Comparison of ENCODE assay signal across 8 mouse cellular contexts in the genomic region with DNA sequence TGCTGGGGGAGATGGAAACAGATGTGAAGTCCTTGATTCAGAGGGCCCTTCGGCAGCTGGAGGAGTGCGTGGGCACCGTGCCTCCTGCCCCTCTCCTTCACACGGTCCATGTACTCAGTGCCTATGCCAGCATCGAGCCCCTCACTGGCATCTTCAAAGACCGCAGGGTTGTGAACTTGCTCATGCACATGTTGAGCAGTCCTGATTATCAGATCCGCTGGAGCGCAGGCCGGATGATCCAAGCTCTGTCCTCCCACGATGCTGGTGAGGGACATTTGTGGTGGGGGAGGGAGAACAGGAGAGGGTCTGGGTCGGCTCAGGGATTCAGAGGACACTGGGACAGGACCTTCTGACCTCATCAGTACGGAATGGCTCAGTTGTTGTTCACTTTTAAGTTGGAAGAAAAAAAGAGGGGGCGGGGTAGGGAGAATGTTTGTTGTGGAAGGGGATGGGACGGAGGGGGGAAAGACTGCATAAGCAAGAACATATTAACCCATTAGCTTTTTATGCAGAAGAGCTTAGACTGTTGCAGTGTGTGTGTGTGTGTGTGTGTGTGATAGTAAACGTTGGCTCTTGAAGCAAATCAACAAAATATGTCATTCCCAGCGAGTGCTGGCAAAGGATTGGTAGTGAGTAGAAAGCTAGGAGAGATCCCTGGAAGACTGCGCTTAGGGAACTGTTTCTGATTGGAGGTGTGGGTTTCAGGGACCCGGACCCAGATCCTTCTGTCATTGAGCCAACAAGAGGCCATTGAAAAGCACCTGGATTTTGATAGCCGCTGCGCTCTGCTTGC. TPM values are rescaled to one million over a fixed set of nuclear protein-coding genes. Genes with fewer than 3 reads are reported as not detected.
DNase-seq lines count a peak whose midpoint lies in the region; ATAC-seq and TF ChIP-seq lines count a peak whose summit lies in the region.

No protein-coding gene starts in this region.

- ATAC-seq in megakaryocyte, adult 5-6 weeks (ENCODE audit: poor library complexity, severe bottlenecking), result no peak
- no peak for ATAC-seq in liver, embryonic 12.5 days
- no peak for ATAC-seq in stomach, postnatal 0 days (ENCODE audit: low FRiP score, low TSS enrichment)

- peak overlapping the region; percentile 98 for H3K4me2 ChIP-seq in liver, embryonic 12.5 days
- H3K4me2 ChIP-seq in stomach, postnatal 0 days (replicated peaks; ENCODE audit: low read depth), result peak overlapping the region; percentile 85

- H3K9ac ChIP-seq in liver, embryonic 12.5 days, result peak overlapping the region; percentile 87
- peak overlapping the region; percentile 86 for H3K9ac ChIP-seq in stomach, postnatal 0 days (ENCODE audit: low read length)

- H3K9me3 ChIP-seq in megakaryocyte, embryonic 14.5 days, result no peaks in the 10 kb centered on the region
- H3K9me3 ChIP-seq in liver, embryonic 12.5 days (replicated peaks), result no peaks in the 10 kb centered on the region
- H3K9me3 ChIP-seq in stomach, postnatal 0 days (ENCODE audit: control insufficient read depth, low read length), result no peaks in the 10 kb centered on the region

- H3K4me1 ChIP-seq in megakaryocyte, embryonic 14.5 days, result peaks cover 51% of the 10 kb centered on the region
- H3K4me1 ChIP-seq in liver, embryonic 12.5 days, result peaks cover 42% of the 10 kb centered on the region
- peaks cover 3% of the 10 kb centered on the region for H3K4me1 ChIP-seq in stomach, postnatal 0 days (replicated peaks; ENCODE audit: control insufficient read depth, insufficient read depth)

- H3K27me3 ChIP-seq in megakaryocyte, embryonic 14.5 days (replicated peaks), result no peaks in the 10 kb centered on the region
- H3K27me3 ChIP-seq in liver, embryonic 12.5 days (replicated peaks), result no peaks in the 10 kb centered on the region
- H3K27me3 ChIP-seq in stomach, postnatal 0 days (ENCODE audit: control insufficient read depth, insufficient read depth, low read length), result no peaks in the 10 kb centered on the region

- TF ChIP-seq CTCF in stomach, postnatal 0 days (IDR thresholded peaks at IDR 0.05; ENCODE audit: low read depth), result no peak

- WGBS in liver, embryonic 12.5 days (ENCODE audit: insufficient replicate concordance), result 77% methylated on average over 20 of the region's 20 CpGs
- WGBS in stomach, postnatal 0 days, result 61% methylated on average over 20 of the region's 20 CpGs

- H3K27ac ChIP-seq in liver, embryonic 12.5 days, result 0 out of 2 replicates have a peak overlapping the region, but pooled peaks have one; percentile 22
- H3K27ac ChIP-seq in stomach, postnatal 0 days (replicated peaks), result no peak overlapping the region

- peak overlapping the region; percentile 97 for H3K4me3 ChIP-seq in megakaryocyte, embryonic 14.5 days (replicated peaks)
- peak overlapping the region; percentile 77 for H3K4me3 ChIP-seq in liver, embryonic 12.5 days
- H3K4me3 ChIP-seq in stomach, postnatal 0 days (ENCODE audit: low read depth, low read length), result peak overlapping the region; percentile 75

- H3K36me3 ChIP-seq in megakaryocyte, embryonic 14.5 days (replicated peaks; ENCODE audit: low read length), result peaks cover 76% of the 10 kb centered on the region
- peaks cover 65% of the 10 kb centered on the region for H3K36me3 ChIP-seq in liver, embryonic 12.5 days
- H3K36me3 ChIP-seq in stomach, postnatal 0 days (ENCODE audit: control insufficient read depth, insufficient read depth, low read length), result peaks cover 20% of the 10 kb centered on the region

- no peak for TF ChIP-seq EP300 in stomach, postnatal 0 days (optimal IDR thresholded peaks at IDR 0.05)

- DNase-seq in cerebellum, adult 9-11 months, result peak; percentile 32
- DNase-seq in cerebellum, adult 18-20 months, result no peak
- no peak for DNase-seq in stomach, postnatal 0 days (ENCODE audit: low spot score)
- DNase-seq in left cerebral cortex, adult 11 months (ENCODE audit: low spot score), result no peak
- no peak for DNase-seq in thymus, adult 18-20 months

RNA-seq across cellular contexts. Expression of a gene that starts 1.8 kb away (rescaled TPM):
- polyA plus RNA-seq in megakaryocyte, embryonic 14.5 days (2012; ENCODE audit: insufficient read depth, low replicate concordance), result 90.0 and 167 TPM in 2 replicates
- 1.7 and 1.9 TPM in 2 replicates for total RNA-seq in megakaryocyte, adult 5-6 weeks (2015)
- 1.9 and 2.4 TPM in 2 replicates for total RNA-seq in megakaryocyte, adult 5-6 weeks (2017)
- 16.9 and 18.3 TPM in 2 replicates for polyA plus RNA-seq in liver, embryonic 12.5 days (2016; fragmentation: Nextera tagmentation; extraction: Ambion mirVana)
- 12.9 and 14.0 TPM in 2 replicates for polyA plus RNA-seq in stomach, postnatal 0 days (2015; fragmentation: Nextera tagmentation; extraction: Ambion mirVana)

RNA-seq across cellular contexts. Expression of a gene that starts 5.9 kb away (rescaled TPM):
- 289 and 528 TPM in 2 replicates for polyA plus RNA-seq in megakaryocyte, embryonic 14.5 days (2012; ENCODE audit: insufficient read depth, low replicate concordance)
- total RNA-seq in megakaryocyte, adult 5-6 weeks (2015), result 46.2 and 67.5 TPM in 2 replicates
- 42.7 and 53.9 TPM in 2 replicates for total RNA-seq in megakaryocyte, adult 5-6 weeks (2017)
- 95.0 and 106 TPM in 2 replicates for polyA plus RNA-seq in liver, embryonic 12.5 days (2016; fragmentation: Nextera tagmentation; extraction: Ambion mirVana)
- 96.4 and 98.8 TPM in 2 replicates for polyA plus RNA-seq in stomach, postnatal 0 days (2015; fragmentation: Nextera tagmentation; extraction: Ambion mirVana)

RNA-seq across cellular contexts. Expression of a gene that starts 6.1 kb away (rescaled TPM):
- polyA plus RNA-seq in megakaryocyte, embryonic 14.5 days (2012; ENCODE audit: insufficient read depth, low replicate concordance), result 33.6 and 42.0 TPM in 2 replicates
- total RNA-seq in megakaryocyte, adult 5-6 weeks (2015), result 3.5 and 4.9 TPM in 2 replicates
- 13.1 and 15.0 TPM in 2 replicates for total RNA-seq in megakaryocyte, adult 5-6 weeks (2017)
- polyA plus RNA-seq in liver, embryonic 12.5 days (2016; fragmentation: Nextera tagmentation; extraction: Ambion mirVana), result 6.3 and 6.6 TPM in 2 replicates
- polyA plus RNA-seq in stomach, postnatal 0 days (2015; fragmentation: Nextera tagmentation; extraction: Ambion mirVana), result 34.5 and 34.8 TPM in 2 replicates

RNA-seq across cellular contexts. Expression of a gene that starts 22.2 kb away (rescaled TPM):
- polyA plus RNA-seq in megakaryocyte, embryonic 14.5 days (2012; ENCODE audit: insufficient read depth, low replicate concordance), result 9.4 and 30.6 TPM in 2 replicates
- total RNA-seq in megakaryocyte, adult 5-6 weeks (2015), result 9.6 and 10.6 TPM in 2 replicates
- 62.2 and 75.0 TPM in 2 replicates for total RNA-seq in megakaryocyte, adult 5-6 weeks (2017)
- 37.0 and 37.3 TPM in 2 replicates for polyA plus RNA-seq in liver, embryonic 12.5 days (2016; fragmentation: Nextera tagmentation; extraction: Ambion mirVana)
- polyA plus RNA-seq in stomach, postnatal 0 days (2015; fragmentation: Nextera tagmentation; extraction: Ambion mirVana), result 37.2 and 38.1 TPM in 2 replicates

RNA-seq across cellular contexts. Expression of a gene that starts 22.6 kb away (rescaled TPM):
- polyA plus RNA-seq in megakaryocyte, embryonic 14.5 days (2012; ENCODE audit: insufficient read depth, low replicate concordance), result 6.7 and 13.6 TPM in 2 replicates
- not detected in 2 replicates for total RNA-seq in megakaryocyte, adult 5-6 weeks (2015)
- total RNA-seq in megakaryocyte, adult 5-6 weeks (2017), result 0.07 and 0.16 TPM in 2 replicates
- polyA plus RNA-seq in liver, embryonic 12.5 days (2016; fragmentation: Nextera tagmentation; extraction: Ambion mirVana), result 16.8 and 17.7 TPM in 2 replicates
- 29.4 and 32.1 TPM in 2 replicates for polyA plus RNA-seq in stomach, postnatal 0 days (2015; fragmentation: Nextera tagmentation; extraction: Ambion mirVana)
